Mouse (Mus musculus): ENCODE results near the gene Vps72. TPM values are rescaled to one million over a fixed set of nuclear protein-coding genes. Genes with fewer than 3 reads are reported as not detected.

Gene Vps72
- total RNA-seq, 2 experiments from 2014 or later: 36.2 to 43.7 TPM

DNA sequence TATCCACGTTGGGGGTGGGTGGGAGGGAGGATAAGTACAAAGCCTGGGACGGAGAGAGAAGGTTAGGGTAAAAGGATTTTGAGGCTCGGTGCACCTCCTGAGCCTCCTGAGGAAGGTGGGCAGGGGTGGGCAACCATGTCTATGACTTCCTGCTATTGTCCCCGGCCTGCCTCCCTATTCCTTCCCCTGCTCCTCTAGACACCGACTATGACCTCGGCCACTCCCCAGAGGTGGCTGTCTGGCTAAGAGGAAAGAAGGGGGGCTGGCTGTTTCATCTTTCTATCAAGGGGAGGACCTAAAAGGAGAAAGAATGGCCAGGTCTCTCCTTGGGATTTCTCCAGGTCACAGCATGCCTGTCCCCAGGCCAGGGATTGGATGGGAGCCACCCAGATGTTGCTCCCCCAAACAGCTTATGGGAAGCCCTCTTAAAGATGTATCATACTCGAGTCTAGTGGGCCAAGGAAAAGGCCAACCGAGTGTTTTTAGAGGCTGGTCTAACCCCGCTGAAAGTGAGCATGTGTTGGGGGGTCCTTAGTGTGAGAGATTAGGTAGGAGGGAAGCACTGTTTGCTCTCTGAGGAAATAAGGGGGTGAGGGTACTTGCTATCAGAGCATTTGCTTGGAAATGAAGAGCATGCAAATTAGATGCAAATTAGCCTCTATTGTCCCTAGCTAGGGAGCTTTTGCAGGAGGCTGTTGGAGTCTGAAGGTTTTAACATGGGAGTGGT, 51.0 kb downstream of the Vps72 start:
- intact Hi-C loops (cut with DNase I): no loop called here

DNA sequence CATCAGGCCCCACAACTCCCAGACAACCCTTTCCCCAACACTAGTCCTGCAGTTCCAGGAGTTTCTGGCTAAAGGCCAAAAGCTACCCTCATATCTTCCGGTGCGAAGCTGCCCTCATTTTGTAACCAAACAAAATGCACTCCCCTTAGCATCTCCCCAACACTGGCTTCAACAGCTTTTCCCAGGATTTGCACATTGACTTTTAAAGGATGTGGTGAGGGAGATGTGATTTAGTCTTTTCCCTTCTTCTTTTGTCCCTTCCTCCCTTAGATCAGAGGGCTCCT, 51.5 kb downstream of the Vps72 start:
- intact Hi-C loops (cut with DNase I): no loop called here
- no peak for DNase-seq (ENCODE audit: low spot score in 2 of 2)

More for the DNA sequence above, 51.0 kb downstream of the Vps72 start:
- DNase-seq (ENCODE audit: low spot score in 2 of 2): no peak

DNA sequence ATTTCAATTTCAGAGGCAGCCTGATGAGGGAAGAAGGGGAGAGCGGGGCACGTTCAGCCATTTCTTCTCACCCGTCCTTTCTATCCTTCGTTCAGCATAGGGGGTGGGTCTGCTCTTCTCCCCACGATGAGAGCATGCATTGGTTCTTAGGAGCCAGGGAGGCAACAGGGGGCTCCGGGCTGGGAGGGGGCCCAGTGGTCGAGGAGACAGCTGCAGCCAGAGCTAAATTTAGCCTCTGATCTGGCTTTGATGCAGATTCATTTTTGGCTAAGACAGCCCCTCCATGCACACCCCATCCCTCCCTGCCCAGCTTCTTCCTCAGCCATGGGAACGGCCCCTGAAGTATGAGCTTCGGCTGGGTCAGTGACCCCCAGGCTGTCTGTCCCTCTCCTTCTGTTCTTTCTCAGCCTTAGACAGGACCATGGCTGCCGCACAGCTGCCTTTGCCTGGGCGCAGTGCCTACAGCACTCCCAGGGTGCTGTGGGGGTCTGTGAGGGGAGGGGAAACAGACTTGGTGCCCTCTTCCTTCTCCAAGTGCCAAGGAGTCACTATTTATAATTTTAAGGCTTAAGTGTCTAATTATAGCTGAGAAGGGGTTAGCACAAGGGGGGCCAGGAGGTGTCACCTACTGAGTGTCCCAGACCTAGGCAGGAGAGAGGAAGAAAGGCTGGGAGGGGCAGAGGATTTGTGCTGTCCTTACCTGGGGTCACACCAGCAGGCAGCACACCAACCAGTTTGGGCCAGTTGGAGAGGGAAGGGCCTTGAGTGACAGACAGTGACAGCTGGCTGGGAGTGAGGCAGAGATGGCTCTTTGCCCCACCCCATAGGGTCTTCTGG, 52.8 kb downstream of the Vps72 start:
- no peak for DNase-seq (ENCODE audit: low spot score in 2 of 2)
- intact Hi-C loops (cut with DNase I): no loop called here

DNA sequence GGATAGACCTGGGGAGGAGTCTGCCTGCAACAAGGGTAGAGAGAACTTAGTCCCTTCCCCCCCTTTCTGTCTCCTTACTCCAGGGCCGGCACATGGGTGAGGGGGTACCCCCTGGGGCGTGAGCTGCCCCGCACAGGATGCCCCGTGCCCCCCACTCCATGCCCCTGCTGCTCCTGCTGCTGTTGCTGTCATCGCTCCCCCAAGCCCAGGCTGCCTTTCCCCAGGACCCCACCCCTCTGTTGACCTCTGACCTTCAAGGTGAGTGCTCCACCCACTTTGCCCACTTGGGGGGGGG, 53.4 kb downstream of the Vps72 start:
- no peak for DNase-seq (ENCODE audit: low spot score in 2 of 2)
- intact Hi-C loops (cut with DNase I): no loop called here

DNA sequence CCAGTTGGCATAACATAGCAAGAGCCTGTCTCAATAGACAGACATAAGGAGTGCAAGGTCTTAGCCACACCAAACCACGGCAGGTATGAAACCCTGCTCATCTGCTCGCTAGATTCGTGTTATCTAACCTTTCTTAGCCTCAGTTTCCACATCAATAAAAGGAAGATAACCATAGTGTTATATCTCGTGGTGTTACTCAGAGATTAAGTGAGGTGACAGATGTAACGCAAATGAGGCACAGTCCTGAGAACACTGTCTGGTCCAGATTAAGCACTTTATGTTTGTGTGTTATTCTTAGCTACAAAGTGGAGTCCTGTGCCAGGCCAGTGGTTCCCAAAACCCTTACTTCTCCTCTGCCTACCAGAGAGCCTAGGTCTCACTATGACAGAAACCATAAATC, 54.0 kb downstream of the Vps72 start:
- DNase-seq (ENCODE audit: low spot score in 2 of 2): no peak
- intact Hi-C loops (cut with DNase I): no loop called here

DNA sequence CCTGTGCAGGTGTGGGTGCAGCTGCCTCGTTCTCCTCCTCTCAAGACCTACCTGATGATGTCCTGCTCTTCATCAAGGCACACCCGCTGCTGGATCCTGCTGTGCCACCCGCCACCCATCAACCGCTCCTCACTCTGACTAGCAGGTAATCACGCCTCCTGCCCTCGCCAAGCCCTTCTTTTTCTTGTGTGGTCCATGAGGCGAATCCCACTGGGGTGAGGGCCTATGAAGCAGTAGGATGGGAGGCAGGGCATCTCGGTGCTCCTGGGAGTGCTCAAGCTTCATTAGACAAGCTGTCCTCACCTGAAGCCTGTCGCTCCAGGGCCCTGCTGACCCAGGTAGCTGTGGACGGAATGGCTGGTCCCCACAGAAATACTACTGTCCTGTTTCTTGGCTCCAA, 59.2 kb downstream of the Vps72 start:
- intact Hi-C loops (cut with DNase I): no loop called here

DNA sequence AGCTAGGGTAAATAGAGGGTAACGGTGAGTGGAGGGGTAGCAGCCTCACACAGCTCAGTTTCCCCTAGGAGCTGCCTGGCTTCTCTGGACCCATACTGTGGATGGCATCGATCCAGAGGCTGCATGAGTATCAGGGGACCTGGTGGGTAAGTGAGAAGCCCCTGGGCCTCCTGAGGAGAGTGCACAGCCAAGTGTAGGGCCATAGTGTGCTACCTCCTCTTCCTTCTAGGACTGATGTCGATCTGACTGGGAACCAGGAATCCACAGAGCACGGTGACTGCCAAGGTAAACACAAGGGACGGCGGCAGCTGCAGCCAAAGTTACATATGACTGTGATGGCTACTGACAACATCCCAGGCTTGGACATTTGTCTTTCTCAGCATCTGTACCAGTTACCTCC, 60.3 kb downstream of the Vps72 start:
- DNase-seq (ENCODE audit: low spot score in 2 of 2): no peak
- intact Hi-C loops (cut with DNase I): no loop called here

More for the DNA sequence above, 59.2 kb downstream of the Vps72 start:
- DNase-seq (ENCODE audit: low spot score in 2 of 2): no peak

Small RNAs within 50 kb of the gene (microRNA-seq; reads per million reads assigned to microRNA genes)
- gene Mir8099-1: 0 reads per million in 2 experiments

Other genes with a start within 250 kb of the Vps72 start
- 100 to 1,000 TPM; 263 to 284 TPM for gene Psmb4, start 224.1 kb upstream of the Vps72 start, total RNA-seq (2021)
- gene Selenbp1, start 178.0 kb upstream of the Vps72 start, total RNA-seq (2021): 1 to 10 TPM; 7.5 to 9.0 TPM
- 10 to 100 TPM; 22.2 to 27.6 TPM for gene Rfx5, start 156.9 kb upstream of the Vps72 start, total RNA-seq (2021)
- gene Pi4kb, start 136.3 kb upstream of the Vps72 start, total RNA-seq (2021): 10 to 100 TPM; 51.0 to 61.8 TPM
- gene Zfp687, start 95.6 kb upstream of the Vps72 start, total RNA-seq (2021): 10 to 100 TPM; 21.4 to 22.2 TPM
- gene Psmd4, start 68.4 kb upstream of the Vps72 start, total RNA-seq (2021): 100 to 1,000 TPM; 154 to 156 TPM
- 10 to 100 TPM; 51.1 to 51.7 TPM for gene Pip5k1a, start 4.1 kb upstream of the Vps72 start, total RNA-seq (2021)
- gene Tmod4, start 13.5 kb downstream of the Vps72 start, total RNA-seq (2021): not detected
- gene Scnm1, start 23.0 kb downstream of the Vps72 start, total RNA-seq (2021): 10 to 100 TPM; 42.1 to 46.2 TPM
- gene Lysmd1, start 23.1 kb downstream of the Vps72 start, total RNA-seq (2021): 10 to 100 TPM; 16.8 to 18.1 TPM
- gene Tnfaip8l2, start 31.3 kb downstream of the Vps72 start, total RNA-seq (2021): 1 to 10 TPM; 2.6 to 3.2 TPM
- gene Sema6c, start 49.4 kb downstream of the Vps72 start, total RNA-seq (2021): 10 to 100 TPM; 24.7 to 25.3 TPM
- 1 to 10 TPM; 7.5 to 8.9 TPM for gene Gabpb2, start 106.9 kb downstream of the Vps72 start, total RNA-seq (2021)
- 10 to 100 TPM; 60.0 TPM for gene Cdc42se1, start 117.7 kb downstream of the Vps72 start, total RNA-seq (2021)
- 100 to 1,000 TPM; 329 to 339 TPM for gene Mllt11, start 121.1 kb downstream of the Vps72 start, total RNA-seq (2021)
- under 1 TPM in 1 of 2 experiments, not detected in 1; 0.18 TPM for gene Gm128, start 130.6 kb downstream of the Vps72 start, total RNA-seq (2021)
- under 1 TPM; 0.62 to 0.66 TPM for gene Bnipl, start 140.2 kb downstream of the Vps72 start, total RNA-seq (2021)
- 10 to 100 TPM; 18.7 to 20.5 TPM for gene Mindy1, start 170.3 kb downstream of the Vps72 start, total RNA-seq (2021)
- gene Prune1, start 171.1 kb downstream of the Vps72 start, total RNA-seq (2021): 10 to 100 TPM; 22.6 to 24.8 TPM
- gene Anxa9, start 196.2 kb downstream of the Vps72 start, total RNA-seq (2021): under 1 TPM; 0.57 to 0.78 TPM
- 10 to 100 TPM; 44.5 to 48.9 TPM for gene Cers2, start 203.8 kb downstream of the Vps72 start, total RNA-seq (2021)
- gene Setdb1, start 246.2 kb downstream of the Vps72 start, total RNA-seq (2021): 10 to 100 TPM; 34.7 to 37.4 TPM